Mouse (Mus musculus): ENCODE measurements around the gene Mindy2. TPM values are rescaled to one million over a fixed set of nuclear protein-coding genes. Genes with fewer than 3 reads are reported as not detected.

Gene Mindy2
- 20.1 and 21.2 TPM in 2 replicates for polyA plus RNA-seq (2015; fragmentation: Nextera tagmentation; extraction: Ambion mirVana)

GRCm38 (mm10) chr9:70657013-70657967, at the start of gene Mindy2:
Mindy2 (minus strand) TSS chr9:70657174.
- Histone ChIP-seq H3K4me3 (ENCODE audit: low read depth, low read length) (peak within 1 kb of the TSS; percentile 97), H3K27me3 (ENCODE audit: control insufficient read depth, insufficient read depth, low read depth, low read length) (no peaks in the 10 kb centered on the region), H3K9me3 (replicated peaks; ENCODE audit: control insufficient read depth, low read length, poor library complexity, severe bottlenecking) (no peaks in the 10 kb centered on the region), H3K4me1 (ENCODE audit: control insufficient read depth, insufficient read depth, low read length) (peaks cover 33% of the 10 kb centered on the region), H3K36me3 (ENCODE audit: control insufficient read depth, insufficient read depth, low read length) (no peaks in the 10 kb centered on the region), H3K27ac (ENCODE audit: low read length) (peak within 1 kb of the TSS; percentile 98), H3K9ac (ENCODE audit: low read depth, low read length) (peak within 1 kb of the TSS; percentile 99), H3K4me2 (ENCODE audit: low read length) (peak within 1 kb of the TSS; percentile 62)
- ATAC-seq: peak; percentile 97
- WGBS: 2% methylated on average over 64 of the region's 67 CpGs

GRCm38 (mm10) chr9:70706444-70706843, 49.5 kb upstream of the Mindy2 start:
- Histone ChIP-seq H3K9me3 (replicated peaks; ENCODE audit: control insufficient read depth, low read length, poor library complexity, severe bottlenecking) (no peaks in the 10 kb centered on the region), H3K4me2 (ENCODE audit: low read length) (no peak overlapping the region), H3K27ac (ENCODE audit: low read length) (no peak overlapping the region), H3K4me1 (ENCODE audit: control insufficient read depth, insufficient read depth, low read length) (no peaks in the 10 kb centered on the region), H3K36me3 (ENCODE audit: control insufficient read depth, insufficient read depth, low read length) (0 out of 2 replicates have a peak, but pooled peaks cover 5% of the 10 kb centered on the region), H3K4me3 (ENCODE audit: low read depth, low read length) (no peak overlapping the region), H3K9ac (ENCODE audit: low read depth, low read length) (no peak overlapping the region), H3K27me3 (ENCODE audit: control insufficient read depth, insufficient read depth, low read depth, low read length) (no peaks in the 10 kb centered on the region)
- 90% methylated on average over 1 of the region's 1 CpGs for WGBS
- ATAC-seq: no peak

GRCm38 (mm10) chr9:70703597-70704203, 46.7 kb upstream of the Mindy2 start:
- H3K27me3 ChIP-seq (ENCODE audit: control insufficient read depth, insufficient read depth, low read depth, low read length): no peaks in the 10 kb centered on the region
- no peak overlapping the region for H3K9ac ChIP-seq (ENCODE audit: low read depth, low read length)
- no peak overlapping the region for H3K27ac ChIP-seq (ENCODE audit: low read length)
- 94% methylated on average over 5 of the region's 5 CpGs for WGBS
- H3K4me2 ChIP-seq (ENCODE audit: low read length): no peak overlapping the region
- H3K9me3 ChIP-seq (replicated peaks; ENCODE audit: control insufficient read depth, low read length, poor library complexity, severe bottlenecking): no peaks in the 10 kb centered on the region
- ATAC-seq: no peak
- no peaks in the 10 kb centered on the region for H3K4me1 ChIP-seq (ENCODE audit: control insufficient read depth, insufficient read depth, low read length)
- H3K4me3 ChIP-seq (ENCODE audit: low read depth, low read length): no peak overlapping the region
- 0 out of 2 replicates have a peak, but pooled peaks cover 5% of the 10 kb centered on the region for H3K36me3 ChIP-seq (ENCODE audit: control insufficient read depth, insufficient read depth, low read length)

GRCm38 (mm10) chr9:70698090-70698489, 41.1 kb upstream of the Mindy2 start:
- no peak overlapping the region for H3K4me2 ChIP-seq (ENCODE audit: low read length)
- no peaks in the 10 kb centered on the region for H3K9me3 ChIP-seq (replicated peaks; ENCODE audit: control insufficient read depth, low read length, poor library complexity, severe bottlenecking)
- ATAC-seq: no peak
- no peaks in the 10 kb centered on the region for H3K27me3 ChIP-seq (ENCODE audit: control insufficient read depth, insufficient read depth, low read depth, low read length)
- H3K4me1 ChIP-seq (ENCODE audit: control insufficient read depth, insufficient read depth, low read length): no peaks in the 10 kb centered on the region
- WGBS: 93% methylated on average over 1 of the region's 1 CpGs
- H3K4me3 ChIP-seq (ENCODE audit: low read depth, low read length): no peak overlapping the region
- H3K27ac ChIP-seq (ENCODE audit: low read length): no peak overlapping the region
- H3K9ac ChIP-seq (ENCODE audit: low read depth, low read length): no peak overlapping the region
- H3K36me3 ChIP-seq (ENCODE audit: control insufficient read depth, insufficient read depth, low read length): no peaks in the 10 kb centered on the region

GRCm38 (mm10) chr9:70695723-70696122, 38.7 kb upstream of the Mindy2 start:
- no peak for ATAC-seq
- Histone ChIP-seq H3K4me1 (ENCODE audit: control insufficient read depth, insufficient read depth, low read length) (no peaks in the 10 kb centered on the region), H3K9me3 (replicated peaks; ENCODE audit: control insufficient read depth, low read length, poor library complexity, severe bottlenecking) (no peaks in the 10 kb centered on the region), H3K9ac (ENCODE audit: low read depth, low read length) (no peak overlapping the region), H3K4me3 (ENCODE audit: low read depth, low read length) (no peak overlapping the region), H3K27ac (ENCODE audit: low read length) (no peak overlapping the region), H3K36me3 (ENCODE audit: control insufficient read depth, insufficient read depth, low read length) (no peaks in the 10 kb centered on the region), H3K27me3 (ENCODE audit: control insufficient read depth, insufficient read depth, low read depth, low read length) (no peaks in the 10 kb centered on the region), H3K4me2 (ENCODE audit: low read length) (no peak overlapping the region)
- WGBS: 97% methylated on average over 2 of the region's 2 CpGs

- ATAC-seq: no peak
- no peak overlapping the region for H3K4me2 ChIP-seq (ENCODE audit: low read length)
- no peak overlapping the region for H3K9ac ChIP-seq (ENCODE audit: low read depth, low read length)
- H3K27ac ChIP-seq (ENCODE audit: low read length): no peak overlapping the region
- H3K4me3 ChIP-seq (ENCODE audit: low read depth, low read length): no peak overlapping the region
- no peaks in the 10 kb centered on the region for H3K4me1 ChIP-seq (ENCODE audit: control insufficient read depth, insufficient read depth, low read length)
- no peaks in the 10 kb centered on the region for H3K36me3 ChIP-seq (ENCODE audit: control insufficient read depth, insufficient read depth, low read length)
- WGBS: 87% methylated on average over 2 of the region's 2 CpGs
- no peaks in the 10 kb centered on the region for H3K9me3 ChIP-seq (replicated peaks; ENCODE audit: control insufficient read depth, low read length, poor library complexity, severe bottlenecking)
- H3K27me3 ChIP-seq (ENCODE audit: control insufficient read depth, insufficient read depth, low read depth, low read length): no peaks in the 10 kb centered on the region
Observed at GRCm38 (mm10) chr9:70691772-70692693, 35.1 kb upstream of the Mindy2 start.

GRCm38 (mm10) chr9:70690579-70690978, 33.6 kb upstream of the Mindy2 start:
- H3K27me3 ChIP-seq (ENCODE audit: control insufficient read depth, insufficient read depth, low read depth, low read length): no peaks in the 10 kb centered on the region
- no peaks in the 10 kb centered on the region; the same call in 1 of the 2 replicates for H3K4me1 ChIP-seq (ENCODE audit: control insufficient read depth, insufficient read depth, low read length)
- H3K9me3 ChIP-seq (replicated peaks; ENCODE audit: control insufficient read depth, low read length, poor library complexity, severe bottlenecking): no peaks in the 10 kb centered on the region
- H3K27ac ChIP-seq (ENCODE audit: low read length): no peak overlapping the region
- ATAC-seq: no peak
- no peaks in the 10 kb centered on the region for H3K36me3 ChIP-seq (ENCODE audit: control insufficient read depth, insufficient read depth, low read length)
- no peak overlapping the region for H3K4me3 ChIP-seq (ENCODE audit: low read depth, low read length)
- H3K4me2 ChIP-seq (ENCODE audit: low read length): no peak overlapping the region
- no peak overlapping the region for H3K9ac ChIP-seq (ENCODE audit: low read depth, low read length)

GRCm38 (mm10) chr9:70689926-70690325, 33.0 kb upstream of the Mindy2 start:
- H3K4me2 ChIP-seq (ENCODE audit: low read length): no peak overlapping the region
- no peaks in the 10 kb centered on the region for H3K36me3 ChIP-seq (ENCODE audit: control insufficient read depth, insufficient read depth, low read length)
- no peaks in the 10 kb centered on the region for H3K27me3 ChIP-seq (ENCODE audit: control insufficient read depth, insufficient read depth, low read depth, low read length)
- 80% methylated on average over 3 of the region's 3 CpGs for WGBS
- H3K9me3 ChIP-seq (replicated peaks; ENCODE audit: control insufficient read depth, low read length, poor library complexity, severe bottlenecking): no peaks in the 10 kb centered on the region
- H3K4me3 ChIP-seq (ENCODE audit: low read depth, low read length): no peak overlapping the region
- ATAC-seq: no peak
- H3K4me1 ChIP-seq (ENCODE audit: control insufficient read depth, insufficient read depth, low read length): no peaks in the 10 kb centered on the region; the same call in 1 of the 2 replicates
- no peak overlapping the region for H3K9ac ChIP-seq (ENCODE audit: low read depth, low read length)
- H3K27ac ChIP-seq (ENCODE audit: low read length): no peak overlapping the region

Measured in midbrain, embryonic 16.5 days (tissue).